Mouse (Mus musculus) limb, embryonic 13.5 days (tissue): ENCODE data around the gene Cmtm6. TPM values are rescaled to one million over a fixed set of nuclear protein-coding genes. Genes with fewer than 3 reads are reported as not detected.

Source experiments
- ATAC-seq: fragments of 200-750 bp; cut with Nextera tagmentation; 2 replicates; pipeline ENCODE4 v1.8.0; 2017; ENCODE audit warnings: low read depth, moderate number of reproducible peaks, moderate TSS enrichment; ENCODE audit not compliant: low FRiP score
- H3K27ac ChIP-seq: fragments of 300-500 bp; sonication (generic); 2 replicates; pipeline ENCODE4 v1.5.1; 2015; ENCODE audit warnings: inconsistent platforms, mild to moderate bottlenecking, moderate library complexity
- H3K27me3 ChIP-seq: fragments of 300-500 bp; sonication (generic); 2 replicates; pipeline ENCODE4 v1.6.1; 2015; ENCODE audit warnings: mild to moderate bottlenecking, inconsistent platforms
- H3K36me3 ChIP-seq: fragments of 300-500 bp; sonication (generic); 2 replicates; pipeline ENCODE4 v1.6.1; 2015; ENCODE audit warnings: inconsistent platforms, mild to moderate bottlenecking, moderate library complexity
- H3K4me1 ChIP-seq: fragments of 300-500 bp; sonication (generic); 2 replicates; pipeline ENCODE4 v1.6.1; 2015; ENCODE audit warnings: inconsistent platforms
- H3K4me2 ChIP-seq: fragments of 300-500 bp; sonication (generic); replicated peaks from 2 replicates; pipeline ENCODE4 v1.6.1; 2015; ENCODE audit warnings: inconsistent platforms, mild to moderate bottlenecking, moderate library complexity
- H3K4me3 ChIP-seq: fragments of 300-500 bp; sonication (generic); 2 replicates; pipeline ENCODE4 v1.5.1; 2015; ENCODE audit warnings: moderate library complexity, mild to moderate bottlenecking, inconsistent platforms
- H3K9ac ChIP-seq: fragments of 300-500 bp; sonication (generic); 2 replicates; pipeline ENCODE4 v1.6.1; 2015; ENCODE audit warnings: mild to moderate bottlenecking, inconsistent platforms
- H3K9me3 ChIP-seq: fragments of 300-500 bp; sonication (generic); 2 replicates; pipeline ENCODE4 v1.6.1; 2016; ENCODE audit warnings: inconsistent platforms
- WGBS: fragments of 180-500 bp; shearing (Covaris S2); methylation state at CpG from one replicate; pipeline ENCODE4 v1.1.7; 2015; 5-methylcytosine and 5-hydroxymethylcytosine counted together
- polyA plus RNA-seq: library from polyadenylated mRNA; unstranded; fragments of >200 nt; fragmentation: Nextera tagmentation; extraction: Ambion mirVana; gene quantifications from 2 replicates; pipeline ENCODE4 v1.2.1, GENCODE M21; 2015

The Cmtm6 gene
- polyA plus RNA-seq, 1 experiment from 2014 or later: 32.0 TPM

- H3K9ac ChIP-seq: no peak overlapping the region
- no peaks in the 10 kb centered on the region for H3K36me3 ChIP-seq
- H3K27ac ChIP-seq: no peak overlapping the region; the same call in 1 of the 2 replicates
- peaks cover 8% of the 10 kb centered on the region for H3K4me1 ChIP-seq
- WGBS: 63% methylated on average over 7 of the region's 7 CpGs
- no peak for ATAC-seq
- H3K9me3 ChIP-seq: no peaks in the 10 kb centered on the region
- H3K4me3 ChIP-seq: no peak overlapping the region
- no peaks in the 10 kb centered on the region for H3K27me3 ChIP-seq
- H3K4me2 ChIP-seq: no peak overlapping the region
Measured at GRCm38 (mm10) chr9:114789557-114789956, 58.6 kb downstream of the Cmtm6 start.

DNA sequence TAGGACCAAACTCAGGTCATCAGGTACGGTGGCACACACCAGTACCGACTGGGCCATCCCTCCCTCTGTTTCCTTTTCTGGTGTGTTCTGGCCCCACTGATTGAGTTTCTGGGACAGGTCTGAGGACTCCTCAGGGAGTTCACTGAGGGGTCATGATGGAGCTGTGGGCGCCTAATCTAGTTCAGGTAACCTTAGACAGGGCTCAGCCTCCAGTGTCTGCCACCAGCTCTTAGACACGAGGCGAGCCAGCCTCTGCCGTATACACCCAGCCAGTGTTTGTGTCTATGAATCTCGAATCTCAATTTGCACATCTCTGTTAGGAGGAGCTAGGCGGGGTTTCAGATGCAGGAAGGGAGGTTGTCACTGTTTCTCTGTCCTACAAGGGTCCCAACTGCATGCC is 59.1 kb downstream of the Cmtm6 start:
- no peak overlapping the region for H3K9ac ChIP-seq

GRCm38 (mm10) chr9:114793764-114794295 is 62.9 kb downstream of the Cmtm6 start:
- H3K27ac ChIP-seq: no peak overlapping the region
- no peaks in the 10 kb centered on the region for H3K27me3 ChIP-seq
- no peaks in the 10 kb centered on the region for H3K36me3 ChIP-seq
- H3K4me1 ChIP-seq: peaks cover 12% of the 10 kb centered on the region; the same call in 1 of the 2 replicates
- WGBS: 85% methylated on average over 9 of the region's 9 CpGs
- no peak for ATAC-seq
- no peaks in the 10 kb centered on the region for H3K9me3 ChIP-seq
- no peak overlapping the region for H3K4me3 ChIP-seq
- H3K9ac ChIP-seq: no peak overlapping the region
- H3K4me2 ChIP-seq: no peak overlapping the region

More for the DNA sequence above, 59.1 kb downstream of the Cmtm6 start:
- H3K4me3 ChIP-seq: no peak overlapping the region
- ATAC-seq: no peak
- no peaks in the 10 kb centered on the region for H3K27me3 ChIP-seq
- H3K4me1 ChIP-seq: peaks cover 8% of the 10 kb centered on the region
- H3K9me3 ChIP-seq: no peaks in the 10 kb centered on the region
- 78% methylated on average over 8 of the region's 8 CpGs for WGBS
- H3K4me2 ChIP-seq: no peak overlapping the region
- no peak overlapping the region; the same call in 1 of the 2 replicates for H3K27ac ChIP-seq
- H3K36me3 ChIP-seq: no peaks in the 10 kb centered on the region

GRCm38 (mm10) chr9:114794491-114794890 is 63.6 kb downstream of the Cmtm6 start:
- Histone ChIP-seq H3K27ac (no peak overlapping the region), H3K4me1 (peaks cover 12% of the 10 kb centered on the region; the same call in 1 of the 2 replicates), H3K4me2 (no peak overlapping the region), H3K4me3 (no peak overlapping the region), H3K27me3 (no peaks in the 10 kb centered on the region), H3K9me3 (no peaks in the 10 kb centered on the region), H3K36me3 (no peaks in the 10 kb centered on the region), H3K9ac (no peak overlapping the region)
- WGBS: 68% methylated on average over 4 of the region's 4 CpGs
- ATAC-seq: no peak

DNA sequence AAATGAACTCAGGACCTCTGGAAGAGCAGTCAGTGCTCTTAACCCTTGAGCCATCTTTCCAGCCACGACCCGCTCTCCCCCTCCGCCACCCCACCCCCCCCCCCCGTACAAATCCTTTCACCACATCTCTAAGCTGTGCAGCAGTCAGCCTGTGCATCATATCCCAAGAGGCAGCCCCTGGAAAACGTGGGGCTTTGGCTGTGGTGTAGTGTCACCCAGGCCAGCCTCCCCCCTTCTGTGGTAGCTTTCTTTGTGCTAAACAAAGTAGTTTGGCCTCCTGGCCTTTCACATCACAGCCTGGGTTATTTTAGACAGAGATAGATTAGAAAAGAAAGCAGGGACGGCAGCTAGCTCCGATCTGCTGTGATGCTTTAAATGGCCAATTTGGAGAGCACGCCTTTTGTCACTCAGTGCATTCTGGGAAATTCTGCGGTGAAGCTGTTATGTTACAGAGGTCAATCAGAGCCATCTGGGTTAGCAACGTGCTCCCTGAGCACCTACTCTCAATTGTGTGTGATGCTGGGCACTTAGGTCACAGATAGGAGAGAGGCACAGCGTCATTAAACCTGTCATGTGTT is 65.6 kb downstream of the Cmtm6 start:
- 52% methylated on average over 11 of the region's 11 CpGs for WGBS
- Histone ChIP-seq H3K4me1 (peaks cover 12% of the 10 kb centered on the region; the same call in 1 of the 2 replicates), H3K4me3 (no peak overlapping the region), H3K36me3 (no peaks in the 10 kb centered on the region), H3K4me2 (no peak overlapping the region), H3K9ac (no peak overlapping the region), H3K9me3 (no peaks in the 10 kb centered on the region), H3K27ac (no peak overlapping the region), H3K27me3 (no peaks in the 10 kb centered on the region)
- no peak for ATAC-seq

DNA sequence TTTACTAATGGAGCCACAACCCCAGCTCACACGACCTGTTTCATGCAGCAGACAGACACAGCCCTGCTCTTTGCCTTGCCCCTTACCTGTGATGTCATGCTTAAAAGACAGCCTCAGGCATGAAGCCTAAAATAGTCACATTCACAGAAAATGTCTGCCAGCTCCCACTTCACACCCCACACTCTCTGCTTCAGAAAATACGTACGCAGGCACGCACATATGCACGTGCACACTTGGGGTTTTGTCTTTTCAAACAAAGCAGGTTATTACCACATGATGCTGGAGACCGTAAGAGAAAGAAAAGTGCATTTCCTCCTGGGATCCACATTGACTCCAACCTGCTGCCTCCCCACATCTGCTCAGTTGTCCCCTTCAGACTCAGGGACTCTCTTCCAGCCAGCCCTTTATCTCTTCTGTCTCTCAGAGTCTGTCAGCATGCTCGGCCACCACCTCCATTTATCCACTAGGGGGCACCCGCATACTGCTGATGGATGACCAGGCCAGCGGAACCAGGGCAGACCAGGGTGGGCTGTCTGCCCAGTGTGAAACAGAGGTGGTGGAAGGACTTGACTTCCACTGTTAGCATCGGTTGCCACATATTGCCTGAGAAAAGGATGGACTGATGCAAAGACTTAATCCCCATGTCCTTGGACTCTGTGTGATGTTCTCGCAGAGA is 66.6 kb downstream of the Cmtm6 start:
- no peak overlapping the region for H3K4me2 ChIP-seq
- no peaks in the 10 kb centered on the region for H3K27me3 ChIP-seq
- no peak overlapping the region for H3K9ac ChIP-seq
- no peaks in the 10 kb centered on the region for H3K36me3 ChIP-seq
- no peak overlapping the region for H3K27ac ChIP-seq
- H3K9me3 ChIP-seq: no peaks in the 10 kb centered on the region
- 52% methylated on average over 11 of the region's 11 CpGs for WGBS
- peaks cover 12% of the 10 kb centered on the region; the same call in 1 of the 2 replicates for H3K4me1 ChIP-seq
- H3K4me3 ChIP-seq: no peak overlapping the region
- ATAC-seq: peak; percentile 79

DNA sequence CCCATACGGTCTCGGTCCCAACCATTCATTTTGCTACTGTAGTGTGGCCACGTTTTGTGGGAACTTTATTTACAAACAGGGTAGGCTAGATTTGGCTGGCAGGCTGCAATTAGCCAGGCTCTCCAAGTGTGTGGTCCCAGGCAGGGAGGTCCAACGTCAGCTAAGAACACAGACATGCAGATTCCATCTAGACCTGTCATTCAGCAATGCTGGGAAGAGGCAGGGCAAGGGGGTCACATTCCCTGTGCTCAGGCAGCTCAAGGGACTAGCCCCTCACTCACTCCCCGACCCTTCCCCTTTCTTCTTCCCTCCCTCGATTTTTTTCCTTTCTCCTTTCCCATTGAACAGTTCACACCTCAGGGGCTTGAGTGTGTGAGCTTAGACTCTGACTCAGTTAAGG is 67.9 kb downstream of the Cmtm6 start:
- H3K27me3 ChIP-seq: no peaks in the 10 kb centered on the region
- no peak overlapping the region for H3K4me3 ChIP-seq
- H3K4me2 ChIP-seq: no peak overlapping the region
- ATAC-seq: no peak
- H3K9me3 ChIP-seq: no peaks in the 10 kb centered on the region
- H3K36me3 ChIP-seq: no peaks in the 10 kb centered on the region
- H3K9ac ChIP-seq: 0 out of 2 replicates have a peak overlapping the region, but pooled peaks have one; percentile 43
- WGBS: 36% methylated on average over 6 of the region's 6 CpGs
- H3K27ac ChIP-seq: no peak overlapping the region
- H3K4me1 ChIP-seq: peaks cover 12% of the 10 kb centered on the region; the same call in 1 of the 2 replicates

Other genes starting within 250 kb of the Cmtm6 start
- gene Ccr4, start 226.2 kb upstream of the Cmtm6 start, polyA plus RNA-seq: not detected in 2 replicates
- 0.37 and 0.42 TPM in 2 replicates for gene C130032M10Rik, start 215.4 kb upstream of the Cmtm6 start, polyA plus RNA-seq
- gene Trim71, start 166.7 kb upstream of the Cmtm6 start, polyA plus RNA-seq: 0.62 and 0.91 TPM in 2 replicates
- 75.1 and 75.9 TPM in 2 replicates for gene Cnot10, start 90.9 kb upstream of the Cmtm6 start, polyA plus RNA-seq
- 65.7 and 67.8 TPM in 2 replicates for gene Dync1li1, start 42.3 kb upstream of the Cmtm6 start, polyA plus RNA-seq
- gene Cmtm7, start 50.7 kb downstream of the Cmtm6 start, polyA plus RNA-seq: 110 and 115 TPM in 2 replicates
- 17.9 and 20.4 TPM in 2 replicates for gene Cmtm8, start 113.0 kb downstream of the Cmtm6 start, polyA plus RNA-seq
- gene Gpd1l, start 202.9 kb downstream of the Cmtm6 start, polyA plus RNA-seq: 8.5 and 9.7 TPM in 2 replicates
- 2.8 and 3.9 TPM in 2 replicates for gene Osbpl10, start 247.5 kb downstream of the Cmtm6 start, polyA plus RNA-seq